Mouse (Mus musculus): ENCODE measurements around the gene Aox3. TPM values are rescaled to one million over a fixed set of nuclear protein-coding genes. Genes with fewer than 3 reads are reported as not detected.

Gene Aox3
- total and polyA plus RNA-seq, 3 experiments = 1.2 to 2.0 (median 1.2) TPM

GRCm38 (mm10) chr1:58107066-58107465, 5.9 kb upstream of the Aox3 start:
- H3K36me3 ChIP-seq (ENCODE audit: control insufficient read depth, insufficient read depth, low read length) = no peaks in the 10 kb centered on the region
- no peaks in the 10 kb centered on the region for H3K27me3 ChIP-seq (ENCODE audit: control insufficient read depth, insufficient read depth, low read length)
- H3K79me2 ChIP-seq (replicated peaks; ENCODE audit: control insufficient read depth, insufficient read depth, low read length) = no peaks in the 10 kb centered on the region
- H3K4me1 ChIP-seq (ENCODE audit: control insufficient read depth, insufficient read depth, low read length) = no peaks in the 10 kb centered on the region
- WGBS = 70% methylated on average over 2 of the region's 2 CpGs
- H3K9ac ChIP-seq (ENCODE audit: low read depth, low read length) = no peak overlapping the region
- no peak overlapping the region for H3K4me3 ChIP-seq
- H3K27ac ChIP-seq = no peak overlapping the region
- intact Hi-C loops (cut with DNase I) = no loop called here
- TF ChIP-seq POLR2A (IDR thresholded peaks at IDR 0.05; ENCODE audit: insufficient read depth, low read depth, low read length) (no peak), CTCF (IDR thresholded peaks at IDR 0.05) (no peak), EP300 (IDR thresholded peaks at IDR 0.05; ENCODE audit: insufficient read depth, low read depth, low read length) (no peak)
- DNase-seq = no peak

GRCm38 (mm10) chr1:58110241-58110640, 2.7 kb upstream of the Aox3 start:
- H3K36me3 ChIP-seq (ENCODE audit: control insufficient read depth, insufficient read depth, low read length) = no peaks in the 10 kb centered on the region

GRCm38 (mm10) chr1:58111315-58111714, 1.6 kb upstream of the Aox3 start:
- Histone ChIP-seq H3K4me1 (ENCODE audit: control insufficient read depth, insufficient read depth, low read length) (peaks cover 2% of the 10 kb centered on the region; the same call in 1 of the 2 replicates), H3K4me3 (no peak overlapping the region), H3K27me3 (ENCODE audit: control insufficient read depth, insufficient read depth, low read length) (no peaks in the 10 kb centered on the region), H3K9ac (ENCODE audit: low read depth, low read length) (no peak overlapping the region), H3K79me2 (replicated peaks; ENCODE audit: control insufficient read depth, insufficient read depth, low read length) (no peaks in the 10 kb centered on the region), H3K27ac (no peak overlapping the region), H3K36me3 (ENCODE audit: control insufficient read depth, insufficient read depth, low read length) (no peaks in the 10 kb centered on the region)
- no peak for TF ChIP-seq POLR2A (IDR thresholded peaks at IDR 0.05; ENCODE audit: insufficient read depth, low read depth, low read length)
- no peak for TF ChIP-seq CTCF (IDR thresholded peaks at IDR 0.05)
- TF ChIP-seq EP300 (IDR thresholded peaks at IDR 0.05; ENCODE audit: insufficient read depth, low read depth, low read length) = no peak
- intact Hi-C loops (cut with DNase I) = loop anchor here (10.0 kb wide), 1 partner anchor 687 kb away; no protein-coding TSS in a partner anchor
- DNase-seq = no peak
- 75% methylated on average over 4 of the region's 4 CpGs for WGBS

More at GRCm38 (mm10) chr1:58110241-58110640, 2.7 kb upstream of the Aox3 start:
- no peaks in the 10 kb centered on the region for H3K27me3 ChIP-seq (ENCODE audit: control insufficient read depth, insufficient read depth, low read length)
- no peak overlapping the region for H3K27ac ChIP-seq
- H3K4me1 ChIP-seq (ENCODE audit: control insufficient read depth, insufficient read depth, low read length) = peaks cover 2% of the 10 kb centered on the region; the same call in 1 of the 2 replicates
- no peak for DNase-seq
- TF ChIP-seq EP300 (IDR thresholded peaks at IDR 0.05; ENCODE audit: insufficient read depth, low read depth, low read length) = no peak
- no peak for TF ChIP-seq CTCF (IDR thresholded peaks at IDR 0.05)
- intact Hi-C loops (cut with DNase I) = loop anchor here (10.0 kb wide), 1 partner anchor 685 kb away; no protein-coding TSS in a partner anchor
- no peak overlapping the region for H3K9ac ChIP-seq (ENCODE audit: low read depth, low read length)
- WGBS = 84% methylated on average over 5 of the region's 5 CpGs
- H3K79me2 ChIP-seq (replicated peaks; ENCODE audit: control insufficient read depth, insufficient read depth, low read length) = no peaks in the 10 kb centered on the region
- H3K4me3 ChIP-seq = no peak overlapping the region

GRCm38 (mm10) chr1:58113441-58113840, 511 bp downstream of the Aox3 start:
- Histone ChIP-seq H3K4me1 (ENCODE audit: control insufficient read depth, insufficient read depth, low read length) (peaks cover 2% of the 10 kb centered on the region; the same call in 1 of the 2 replicates), H3K79me2 (replicated peaks; ENCODE audit: control insufficient read depth, insufficient read depth, low read length) (no peaks in the 10 kb centered on the region), H3K27me3 (ENCODE audit: control insufficient read depth, insufficient read depth, low read length) (no peaks in the 10 kb centered on the region), H3K4me3 (no peak overlapping the region), H3K9ac (ENCODE audit: low read depth, low read length) (no peak overlapping the region), H3K27ac (no peak overlapping the region), H3K36me3 (ENCODE audit: control insufficient read depth, insufficient read depth, low read length) (no peaks in the 10 kb centered on the region)
- intact Hi-C loops (cut with DNase I) = loop anchor here (10.0 kb wide), 1 partner anchor 689 kb away; no protein-coding TSS in a partner anchor
- TF ChIP-seq EP300 (IDR thresholded peaks at IDR 0.05; ENCODE audit: insufficient read depth, low read depth, low read length) (no peak), CTCF (IDR thresholded peaks at IDR 0.05) (no peak), POLR2A (IDR thresholded peaks at IDR 0.05; ENCODE audit: insufficient read depth, low read depth, low read length) (no peak)
- no peak for DNase-seq

GRCm38 (mm10) chr1:58114021-58114560, 1.2 kb downstream of the Aox3 start:
- no peak overlapping the region for H3K9ac ChIP-seq (ENCODE audit: low read depth, low read length)
- DNase-seq = no peak
- peaks cover 2% of the 10 kb centered on the region; the same call in 1 of the 2 replicates for H3K4me1 ChIP-seq (ENCODE audit: control insufficient read depth, insufficient read depth, low read length)
- no peak overlapping the region for H3K4me3 ChIP-seq
- H3K27me3 ChIP-seq (ENCODE audit: control insufficient read depth, insufficient read depth, low read length) = no peaks in the 10 kb centered on the region
- no peaks in the 10 kb centered on the region for H3K36me3 ChIP-seq (ENCODE audit: control insufficient read depth, insufficient read depth, low read length)
- WGBS = 64% methylated on average over 6 of the region's 6 CpGs
- H3K79me2 ChIP-seq (replicated peaks; ENCODE audit: control insufficient read depth, insufficient read depth, low read length) = no peaks in the 10 kb centered on the region
- intact Hi-C loops (cut with DNase I) = loop anchor here (10.0 kb wide), 1 partner anchor 689 kb away; no protein-coding TSS in a partner anchor
- TF ChIP-seq POLR2A (IDR thresholded peaks at IDR 0.05; ENCODE audit: insufficient read depth, low read depth, low read length) = no peak
- TF ChIP-seq CTCF (IDR thresholded peaks at IDR 0.05) = no peak
- TF ChIP-seq EP300 (IDR thresholded peaks at IDR 0.05; ENCODE audit: insufficient read depth, low read depth, low read length) = no peak
- H3K27ac ChIP-seq = no peak overlapping the region

GRCm38 (mm10) chr1:58114666-58115375, 1.9 kb downstream of the Aox3 start:
- intact Hi-C loops (cut with DNase I) = loop anchor here (10.0 kb wide), 1 partner anchor 690 kb away; no protein-coding TSS in a partner anchor
- no peaks in the 10 kb centered on the region for H3K36me3 ChIP-seq (ENCODE audit: control insufficient read depth, insufficient read depth, low read length)
- no peak for DNase-seq
- H3K4me3 ChIP-seq = no peak overlapping the region
- TF ChIP-seq EP300 (IDR thresholded peaks at IDR 0.05; ENCODE audit: insufficient read depth, low read depth, low read length) (no peak), POLR2A (IDR thresholded peaks at IDR 0.05; ENCODE audit: insufficient read depth, low read depth, low read length) (no peak), CTCF (IDR thresholded peaks at IDR 0.05) (no peak)
- H3K27me3 ChIP-seq (ENCODE audit: control insufficient read depth, insufficient read depth, low read length) = no peaks in the 10 kb centered on the region
- 67% methylated on average over 12 of the region's 12 CpGs for WGBS
- no peaks in the 10 kb centered on the region for H3K79me2 ChIP-seq (replicated peaks; ENCODE audit: control insufficient read depth, insufficient read depth, low read length)
- H3K9ac ChIP-seq (ENCODE audit: low read depth, low read length) = no peak overlapping the region
- peaks cover 2% of the 10 kb centered on the region; the same call in 1 of the 2 replicates for H3K4me1 ChIP-seq (ENCODE audit: control insufficient read depth, insufficient read depth, low read length)
- no peak overlapping the region for H3K27ac ChIP-seq

Measured in heart, adult 2 months (tissue).